Mouse (Mus musculus) limb, embryonic 10.5 days (tissue): Measurements from ENCODE around the gene Celsr2. TPM values are rescaled to one million over a fixed set of nuclear protein-coding genes. Genes with fewer than 3 reads are reported as not detected.

Experiments used
- DNase-seq: peaks from one replicate; pipeline ENCODE4 v3.0.0-alpha.2; 2017; ENCODE audit warnings: low spot score
- H3K27ac ChIP-seq: fragments of 300-500 bp; sonication (generic); 2 replicates; pipeline ENCODE4 v1.5.1; 2016; ENCODE audit warnings: mild to moderate bottlenecking
- H3K27me3 ChIP-seq: fragments of 300-500 bp; sonication (generic); 2 replicates; pipeline ENCODE4 v1.6.1; 2016; ENCODE audit warnings: low read depth, mild to moderate bottlenecking; ENCODE audit not compliant: poor library complexity, severe bottlenecking
- H3K36me3 ChIP-seq: fragments of 300-500 bp; sonication (generic); 2 replicates; pipeline ENCODE4 v1.6.1; 2016; ENCODE audit warnings: mild to moderate bottlenecking, moderate library complexity
- H3K4me1 ChIP-seq: fragments of 300-500 bp; sonication (generic); 2 replicates; pipeline ENCODE4 v1.6.1; 2016
- H3K4me3 ChIP-seq: fragments of 300-500 bp; sonication (generic); 2 replicates; pipeline ENCODE4 v1.5.1; 2016; ENCODE audit warnings: mild to moderate bottlenecking, moderate library complexity
- H3K9me3 ChIP-seq: fragments of 300-500 bp; sonication (generic); replicated peaks from 2 replicates; pipeline ENCODE4 v1.6.1; 2016; ENCODE audit warnings: mild to moderate bottlenecking
- WGBS: fragments of 180-500 bp; shearing (Covaris S2); methylation state at CpG from one replicate; pipeline ENCODE4 v1.1.7; 2016; 5-methylcytosine and 5-hydroxymethylcytosine counted together
- polyA plus RNA-seq: library from polyadenylated mRNA; unstranded; fragments of >200 nt; fragmentation: Nextera tagmentation; extraction: Ambion mirVana; gene quantifications from 2 replicates; pipeline ENCODE4 v1.2.1, GENCODE M21; 2016

Gene Celsr2
- 4.0 and 4.4 TPM in 2 replicates for polyA plus RNA-seq

- Histone ChIP-seq H3K27ac (peak within 1 kb of the TSS; percentile 84), H3K27me3 (peaks cover 43% of the 10 kb centered on the region), H3K36me3 (peaks cover 27% of the 10 kb centered on the region), H3K9me3 (peaks cover 11% of the 10 kb centered on the region; the same call in 1 of the 2 replicates), H3K4me1 (peaks cover 31% of the 10 kb centered on the region), H3K4me3 (peak within 1 kb of the TSS; percentile 82)
- DNase-seq = peak; percentile 73
- WGBS = 7% methylated on average over 67 of the region's 67 CpGs
Measured at GRCm38 (mm10) chr3:108414857-108415830, at the start of gene Celsr2. Gene Celsr2, minus strand, starts transcription at chr3:108415552.

DNA sequence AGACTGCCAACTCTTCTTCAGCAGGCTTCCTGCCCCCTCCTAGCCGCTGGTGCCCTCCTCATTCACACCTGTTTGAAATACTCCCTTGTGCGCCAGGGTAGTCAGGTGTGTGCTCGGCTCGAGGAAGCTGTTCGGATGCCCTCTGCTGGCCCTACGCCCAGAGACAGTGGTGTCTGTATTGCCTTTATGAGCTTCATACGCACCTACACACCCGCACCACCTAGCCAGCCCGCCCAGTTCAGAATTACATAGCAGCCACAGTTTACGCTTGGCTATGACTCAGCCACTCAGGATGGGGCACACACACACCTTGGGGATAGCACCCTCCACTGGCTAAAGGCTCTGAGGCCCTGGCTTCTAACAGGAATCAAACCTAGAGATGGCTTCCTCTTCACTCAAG lies 43.5 kb upstream of the Celsr2 start:
- Histone ChIP-seq H3K4me1 (no peaks in the 10 kb centered on the region; the same call in 1 of the 2 replicates), H3K36me3 (no peaks in the 10 kb centered on the region), H3K4me3 (no peak overlapping the region), H3K27me3 (no peaks in the 10 kb centered on the region), H3K27ac (no peak overlapping the region), H3K9me3 (no peaks in the 10 kb centered on the region)
- WGBS = 44% methylated on average over 10 of the region's 10 CpGs
- no peak for DNase-seq

DNA sequence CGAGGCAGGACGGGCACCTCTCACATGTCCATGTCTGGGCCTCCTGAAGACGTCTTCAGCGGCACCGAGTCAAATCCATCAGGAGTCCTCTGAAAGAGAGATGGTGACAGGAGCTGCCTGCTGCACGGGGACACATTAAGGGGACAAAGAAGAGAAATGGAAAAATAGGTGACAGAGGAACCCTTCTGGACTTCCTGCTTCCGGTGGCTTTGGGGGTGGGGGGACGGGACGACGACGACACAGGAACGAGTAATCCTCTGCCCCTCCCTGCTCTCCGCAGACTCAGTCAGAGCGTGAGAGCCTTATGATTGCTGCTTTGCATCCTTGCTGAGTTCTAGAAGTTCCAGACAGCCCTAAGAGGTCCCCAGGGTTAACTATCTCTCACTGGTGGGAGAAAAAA lies 43.0 kb upstream of the Celsr2 start:
- Histone ChIP-seq H3K36me3 (no peaks in the 10 kb centered on the region), H3K4me1 (no peaks in the 10 kb centered on the region; the same call in 1 of the 2 replicates), H3K27ac (no peak overlapping the region), H3K4me3 (no peak overlapping the region), H3K27me3 (no peaks in the 10 kb centered on the region), H3K9me3 (no peaks in the 10 kb centered on the region)
- WGBS = 70% methylated on average over 14 of the region's 14 CpGs
- no peak for DNase-seq

- WGBS = 87% methylated on average over 1 of the region's 1 CpGs
Measured at GRCm38 (mm10) chr3:108454172-108454571, 38.8 kb upstream of the Celsr2 start.

DNA sequence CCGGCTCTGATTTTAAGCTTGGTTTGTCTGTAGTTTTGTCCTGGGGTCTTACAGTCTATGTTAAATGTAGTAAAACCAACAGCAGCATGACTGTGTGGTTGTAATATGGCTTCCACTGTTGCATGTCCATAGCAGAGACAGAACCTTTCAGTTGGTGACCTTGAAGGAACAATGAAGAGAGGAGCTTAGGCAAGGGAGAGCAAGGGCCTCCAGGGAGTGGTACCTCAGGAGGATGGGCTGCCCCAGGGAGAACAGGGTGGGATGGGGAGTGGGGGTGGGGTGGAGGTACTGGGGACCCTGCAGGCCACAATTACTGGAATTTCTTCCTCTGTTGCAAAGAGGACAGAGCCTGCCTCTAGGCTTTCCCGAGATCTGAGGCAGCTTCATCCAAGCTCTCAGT lies 36.6 kb upstream of the Celsr2 start:
- Histone ChIP-seq H3K9me3 (no peaks in the 10 kb centered on the region), H3K27ac (no peak overlapping the region)

More at GRCm38 (mm10) chr3:108454172-108454571, 38.8 kb upstream of the Celsr2 start:
- Histone ChIP-seq H3K27ac (no peak overlapping the region), H3K4me3 (no peak overlapping the region), H3K27me3 (no peaks in the 10 kb centered on the region), H3K36me3 (no peaks in the 10 kb centered on the region), H3K9me3 (no peaks in the 10 kb centered on the region), H3K4me1 (no peaks in the 10 kb centered on the region; the same call in 1 of the 2 replicates)
- DNase-seq = no peak

GRCm38 (mm10) chr3:108445366-108445705 lies 30.0 kb upstream of the Celsr2 start:
- Histone ChIP-seq H3K4me1 (peaks cover 19% of the 10 kb centered on the region), H3K4me3 (peak overlapping the region; percentile 81), H3K27ac (peak overlapping the region; percentile 86), H3K9me3 (no peaks in the 10 kb centered on the region), H3K36me3 (peaks cover 21% of the 10 kb centered on the region), H3K27me3 (no peaks in the 10 kb centered on the region)
- 15% methylated on average over 6 of the region's 6 CpGs for WGBS
- DNase-seq = no peak

More for the DNA sequence above, 36.6 kb upstream of the Celsr2 start:
- H3K36me3 ChIP-seq = no peaks in the 10 kb centered on the region
- no peaks in the 10 kb centered on the region for H3K4me1 ChIP-seq
- DNase-seq = no peak
- H3K4me3 ChIP-seq = no peak overlapping the region
- WGBS = 86% methylated on average over 2 of the region's 2 CpGs
- H3K27me3 ChIP-seq = no peaks in the 10 kb centered on the region

- Histone ChIP-seq H3K36me3 (peaks cover 24% of the 10 kb centered on the region), H3K4me1 (peaks cover 19% of the 10 kb centered on the region), H3K4me3 (peak within 1 kb of the TSS; percentile 81), H3K27me3 (no peaks in the 10 kb centered on the region), H3K9me3 (no peaks in the 10 kb centered on the region), H3K27ac (peak within 1 kb of the TSS; percentile 86)
- under 1% methylated on average over 41 of the region's 41 CpGs for WGBS
- DNase-seq = peak; percentile 94
Measured at GRCm38 (mm10) chr3:108444698-108445365, 29.5 kb upstream of the Celsr2 start, which contains the start of gene Sars. Gene Sars, minus strand, starts transcription at chr3:108445209.

DNA sequence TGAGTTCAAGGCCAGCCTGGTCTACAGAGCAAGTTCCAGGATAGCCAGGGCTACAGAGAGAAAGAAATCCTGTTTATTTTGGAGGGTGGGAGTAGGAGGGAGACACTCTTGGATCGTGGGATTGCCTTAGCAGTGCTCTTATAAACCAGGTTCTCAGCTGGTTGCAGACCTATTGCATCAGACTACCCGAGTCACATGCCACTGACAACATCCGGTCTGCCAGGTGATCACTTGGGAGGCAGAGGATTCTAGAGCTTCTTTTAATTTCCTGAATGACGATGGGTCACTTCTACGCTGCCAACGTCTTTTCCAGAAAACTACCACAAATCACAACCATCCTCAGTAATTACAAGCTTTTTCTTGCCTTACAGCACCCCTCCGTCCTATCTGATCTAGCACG lies 28.7 kb upstream of the Celsr2 start:
- Histone ChIP-seq H3K27me3 (no peaks in the 10 kb centered on the region), H3K27ac (peak overlapping the region; percentile 86), H3K36me3 (peaks cover 27% of the 10 kb centered on the region), H3K9me3 (no peaks in the 10 kb centered on the region), H3K4me1 (peaks cover 19% of the 10 kb centered on the region), H3K4me3 (peak overlapping the region; percentile 81)
- no peak for DNase-seq
- 25% methylated on average over 8 of the region's 8 CpGs for WGBS

- H3K27ac ChIP-seq = no peak overlapping the region
- no peak overlapping the region for H3K4me3 ChIP-seq
- H3K4me1 ChIP-seq = no peaks in the 10 kb centered on the region
- 86% methylated on average over 7 of the region's 7 CpGs for WGBS
- H3K36me3 ChIP-seq = peaks cover 79% of the 10 kb centered on the region
- no peaks in the 10 kb centered on the region for H3K27me3 ChIP-seq
- H3K9me3 ChIP-seq = no peaks in the 10 kb centered on the region
- no peak for DNase-seq
Measured at GRCm38 (mm10) chr3:108436380-108436714, 21.0 kb upstream of the Celsr2 start.

- Histone ChIP-seq H3K27ac (no peak overlapping the region), H3K36me3 (peaks cover 81% of the 10 kb centered on the region), H3K4me1 (no peaks in the 10 kb centered on the region), H3K27me3 (no peaks in the 10 kb centered on the region), H3K4me3 (no peak overlapping the region), H3K9me3 (no peaks in the 10 kb centered on the region)
- DNase-seq = no peak
- WGBS = 91% methylated on average over 17 of the region's 17 CpGs
Measured at GRCm38 (mm10) chr3:108435701-108436379, 20.5 kb upstream of the Celsr2 start.

DNA sequence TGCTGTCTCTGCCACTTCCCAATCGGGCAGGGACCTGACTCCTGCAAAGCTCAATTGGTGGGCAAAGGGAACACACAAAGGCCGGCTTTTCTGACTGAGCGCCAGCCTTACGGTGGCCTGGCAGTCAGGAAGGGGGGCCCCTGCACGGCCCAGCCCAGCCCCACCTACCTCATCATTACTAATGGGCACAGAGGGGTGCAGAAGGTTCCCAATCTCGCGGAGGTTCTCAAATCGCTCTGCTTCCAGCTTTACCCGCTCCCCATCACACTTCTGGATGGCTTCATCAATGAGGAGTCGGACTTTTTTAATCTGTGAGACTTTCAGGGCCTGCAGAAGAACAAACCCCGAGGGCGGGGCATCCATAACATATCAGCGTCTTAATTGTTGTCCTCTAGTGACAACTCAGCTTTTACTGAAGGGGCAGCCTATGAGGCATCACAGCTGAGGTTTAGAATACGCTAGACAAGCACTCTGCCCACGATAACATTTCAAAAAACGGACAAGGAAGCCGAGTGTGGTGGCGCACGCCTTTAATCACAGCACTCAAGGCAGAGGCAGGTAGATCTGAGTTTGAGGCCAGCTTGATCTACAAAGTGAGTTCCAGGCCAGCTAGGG lies 18.6 kb upstream of the Celsr2 start:
- no peaks in the 10 kb centered on the region for H3K9me3 ChIP-seq
- H3K4me3 ChIP-seq = no peak overlapping the region
- H3K36me3 ChIP-seq = peaks cover 90% of the 10 kb centered on the region
- H3K4me1 ChIP-seq = no peaks in the 10 kb centered on the region
- H3K27ac ChIP-seq = no peak overlapping the region
- DNase-seq = no peak
- no peaks in the 10 kb centered on the region for H3K27me3 ChIP-seq
- 50% methylated on average over 19 of the region's 19 CpGs for WGBS

DNA sequence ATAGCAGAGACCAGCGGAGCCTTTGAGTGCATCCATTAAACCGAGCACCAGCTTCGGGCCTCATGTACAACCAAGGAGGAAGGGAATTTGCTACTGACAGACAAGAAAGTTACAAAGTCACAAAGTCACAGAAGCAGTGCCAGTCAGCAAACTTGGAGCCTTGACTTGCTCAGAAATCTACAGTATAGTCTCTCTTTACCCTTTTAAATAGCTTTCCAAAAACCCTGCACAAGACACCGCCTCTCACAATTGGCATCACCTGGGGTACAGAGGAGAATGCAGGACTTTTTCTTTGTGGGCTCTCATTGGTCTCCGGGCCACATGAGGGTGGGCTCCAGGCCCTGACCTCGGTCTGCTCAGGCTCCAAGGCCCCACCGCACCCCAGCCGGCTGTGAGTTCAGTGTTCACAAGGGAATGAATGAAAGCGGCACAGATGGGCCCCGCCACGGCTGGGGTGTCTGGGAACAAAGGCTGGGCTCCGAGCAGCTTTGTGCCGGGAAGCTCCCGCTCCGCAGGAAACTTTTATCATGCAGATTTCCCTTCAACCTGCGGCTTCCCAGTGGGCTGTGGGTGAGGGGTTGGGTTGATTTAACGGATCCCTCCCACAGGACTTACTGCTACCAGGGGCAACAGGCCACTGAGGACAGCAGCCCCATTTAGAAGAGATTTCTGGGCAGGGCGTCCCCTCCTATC lies 18.0 kb upstream of the Celsr2 start:
- H3K36me3 ChIP-seq = peaks cover 90% of the 10 kb centered on the region
- H3K27ac ChIP-seq = no peak overlapping the region
- no peak overlapping the region for H3K4me3 ChIP-seq
- no peaks in the 10 kb centered on the region for H3K9me3 ChIP-seq
- no peaks in the 10 kb centered on the region for H3K27me3 ChIP-seq
- no peaks in the 10 kb centered on the region for H3K4me1 ChIP-seq
- DNase-seq = no peak
- WGBS = 55% methylated on average over 18 of the region's 18 CpGs
